31 mouse cellular contexts compared by ENCODE assay signal in the genomic region with DNA sequence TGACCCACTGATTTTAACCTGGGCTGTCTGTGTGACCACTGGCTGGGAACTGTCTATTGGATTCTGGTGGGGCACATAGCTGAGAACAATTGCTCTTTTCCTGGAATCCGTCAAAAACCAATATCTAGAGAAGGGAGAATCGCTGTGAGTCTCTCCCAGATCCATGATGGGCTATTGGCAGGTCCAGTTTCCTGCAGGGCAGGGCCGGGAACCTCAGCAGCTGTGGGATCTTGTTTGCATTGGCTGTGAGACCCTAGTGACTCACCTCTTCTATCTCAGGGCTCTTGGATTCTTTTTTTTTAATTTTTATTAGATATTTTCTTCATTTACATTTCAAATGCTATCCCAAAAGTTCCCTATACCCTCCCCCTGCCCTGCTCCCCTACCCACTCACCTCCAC.
"Had no signal": no experiment of that assay in that cellular context is flagged by ENCODE, and none has a peak within 500 bp of the region (broad histone marks: within the 10 kb centered on the region; RNA-seq: fewer than 3 reads in every experiment).

No protein-coding gene starts in this region.

- H3K9me3 ChIP-seq: limb, embryonic 10.5 days; limb, embryonic 12.5 days; limb, embryonic 13.5 days; limb, embryonic 15.5 days; liver, embryonic 12.5 days; liver, embryonic 13.5 days; liver, embryonic 15.5 days; lung, embryonic 15.5 days; megakaryocyte, embryonic 14.5 days; midbrain, embryonic 10.5 days; midbrain, embryonic 12.5 days; midbrain, embryonic 13.5 days; midbrain, embryonic 15.5 days; neural tube, embryonic 12.5 days; neural tube, embryonic 13.5 days had no signal

- H3K9ac ChIP-seq: limb, embryonic 12.5 days; limb, embryonic 13.5 days; limb, embryonic 15.5 days; liver, embryonic 12.5 days; liver, embryonic 13.5 days; liver, embryonic 14.5 days; liver, embryonic 15.5 days; liver, postnatal 0 days; lung, embryonic 14.5 days; lung, embryonic 15.5 days; midbrain, embryonic 12.5 days; midbrain, embryonic 13.5 days; midbrain, embryonic 15.5 days; neural tube, embryonic 12.5 days; neural tube, embryonic 13.5 days had no signal

- H3K27ac ChIP-seq: limb, embryonic 10.5 days; limb, embryonic 12.5 days; limb, embryonic 13.5 days; limb, embryonic 15.5 days; liver, embryonic 12.5 days; liver, embryonic 13.5 days; liver, embryonic 14.5 days; liver, embryonic 15.5 days; lung, embryonic 15.5 days; macrophage; midbrain, embryonic 10.5 days; midbrain, embryonic 12.5 days; midbrain, embryonic 13.5 days; midbrain, embryonic 15.5 days; neural tube, embryonic 12.5 days; neural tube, embryonic 13.5 days had no signal

- H3K27me3 ChIP-seq: limb, embryonic 12.5 days; limb, embryonic 13.5 days; limb, embryonic 15.5 days; liver, embryonic 12.5 days; liver, embryonic 13.5 days; liver, embryonic 15.5 days; lung, embryonic 15.5 days; megakaryocyte, embryonic 14.5 days; midbrain, embryonic 12.5 days; midbrain, embryonic 13.5 days; midbrain, embryonic 15.5 days; neural tube, embryonic 12.5 days; neural tube, embryonic 13.5 days had no signal

- H3K36me3 ChIP-seq: limb, embryonic 10.5 days; limb, embryonic 12.5 days; limb, embryonic 13.5 days; limb, embryonic 15.5 days; liver, embryonic 12.5 days; liver, embryonic 13.5 days; liver, embryonic 15.5 days; lung, embryonic 15.5 days; midbrain, embryonic 10.5 days; midbrain, embryonic 12.5 days; midbrain, embryonic 13.5 days; midbrain, embryonic 15.5 days; neural tube, embryonic 12.5 days; neural tube, embryonic 13.5 days had no signal

- DNase-seq: left cerebral cortex, postnatal 4 days; liver; liver, embryonic 13.5 days; liver, postnatal 0 days; lung, adult 18-20 months; lung, adult 2 months; lung, embryonic 14.5 days; lung, postnatal 10 days; lung, postnatal 14 days; lung, postnatal 36 days; lung, postnatal 4 days; midbrain, embryonic 14.5 days had no signal

- H3K4me3 ChIP-seq: limb, embryonic 10.5 days; limb, embryonic 12.5 days; limb, embryonic 13.5 days; limb, embryonic 15.5 days; liver, embryonic 12.5 days; liver, embryonic 13.5 days; liver, embryonic 15.5 days; lung, embryonic 15.5 days; megakaryocyte, embryonic 14.5 days; midbrain, embryonic 10.5 days; midbrain, embryonic 12.5 days; midbrain, embryonic 13.5 days; midbrain, embryonic 15.5 days; myocyte; neural tube, embryonic 12.5 days; neural tube, embryonic 13.5 days had no signal

- H3K4me2 ChIP-seq: limb, embryonic 12.5 days; limb, embryonic 13.5 days; limb, embryonic 15.5 days; liver, embryonic 11.5 days; liver, embryonic 12.5 days; liver, embryonic 13.5 days; liver, embryonic 15.5 days; lung, embryonic 14.5 days; lung, embryonic 15.5 days; midbrain, embryonic 12.5 days; midbrain, embryonic 13.5 days; midbrain, embryonic 15.5 days; neural tube, embryonic 12.5 days; neural tube, embryonic 13.5 days had no signal

- ATAC-seq: liver, embryonic 12.5 days; liver, postnatal 0 days; lung, postnatal 0 days; midbrain, embryonic 13.5 days; midbrain, embryonic 15.5 days had no signal

- H3K4me1 ChIP-seq: limb, embryonic 10.5 days; limb, embryonic 12.5 days; limb, embryonic 13.5 days; limb, embryonic 15.5 days; liver, embryonic 12.5 days; liver, embryonic 13.5 days; liver, embryonic 15.5 days; lung, embryonic 15.5 days; megakaryocyte, embryonic 14.5 days; midbrain, embryonic 10.5 days; midbrain, embryonic 12.5 days; midbrain, embryonic 13.5 days; midbrain, embryonic 15.5 days; neural tube, embryonic 12.5 days; neural tube, embryonic 13.5 days had no signal
